Mouse (Mus musculus) embryonic fibroblast, embryonic 13.5 days (primary cell): Measurements from ENCODE around the gene Nenf.

Experiments
- CTCF ChIP-seq: IDR thresholded peaks from 2 replicates; pipeline ENCODE4 v1.5.1; 2011; ENCODE audit warnings: mild to moderate bottlenecking, control low read depth, low read length, moderate library complexity, borderline replicate concordance; ENCODE audit not compliant: insufficient read depth
- POLR2A ChIP-seq: IDR thresholded peaks from 2 replicates; pipeline ENCODE4 v1.6.1; 2011; ENCODE audit warnings: low read depth, mild to moderate bottlenecking, control low read depth, low read length, moderate library complexity

DNA sequence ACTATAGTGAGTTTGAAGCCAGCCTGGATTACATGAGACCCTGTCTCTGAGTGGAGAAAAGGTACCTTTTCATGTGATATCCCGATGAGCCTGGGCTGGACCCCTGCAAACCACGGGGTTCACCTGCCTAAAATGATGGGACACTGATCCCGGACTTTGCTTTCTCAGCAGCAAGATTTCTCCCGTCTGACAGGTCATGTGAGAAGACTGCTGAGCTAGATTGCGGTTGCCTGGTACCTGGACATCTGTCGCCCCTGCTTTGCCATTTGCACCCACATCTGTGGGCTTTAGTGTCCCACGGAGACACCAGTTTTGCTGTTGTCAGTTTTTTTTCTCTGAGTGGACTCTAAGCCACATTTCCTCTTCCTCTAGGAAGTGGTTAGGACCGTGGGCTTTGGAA, 9.3 kb upstream of the Nenf start:
- TF ChIP-seq CTCF (no peak), POLR2A (no peak)
